Mouse (Mus musculus): ENCODE measurements around the gene Gripap1. TPM values are rescaled to one million over a fixed set of nuclear protein-coding genes. Genes with fewer than 3 reads are reported as not detected.

Gripap1 gene
- polyA plus RNA-seq, 1 experiment from 2014 or later, result 27.3 TPM

- ATAC-seq (ENCODE audit: extremely low read depth, insufficient number of reproducible peaks, low FRiP score, low TSS enrichment), result no peak
- 9% methylated on average over 22 of the region's 22 CpGs for WGBS
These were observed 25.8 kb upstream of the Gripap1 start for GRCm38 (mm10) chrX:7763631-7764393.

GRCm38 (mm10) chrX:7764657-7765280, 24.8 kb upstream of the Gripap1 start:
- 14% methylated on average over 9 of the region's 9 CpGs for WGBS
- peaks cover 22% of the 10 kb centered on the region for H3K4me1 ChIP-seq
- peak overlapping the region; percentile 76 for H3K4me3 ChIP-seq
- no peak for ATAC-seq (ENCODE audit: extremely low read depth, insufficient number of reproducible peaks, low FRiP score, low TSS enrichment)
- H3K27me3 ChIP-seq (replicated peaks), result no peaks in the 10 kb centered on the region
- peak overlapping the region; percentile 73 for H3K27ac ChIP-seq (replicated peaks)
- H3K4me2 ChIP-seq, result peak overlapping the region; percentile 75
- no peaks in the 10 kb centered on the region for H3K9me3 ChIP-seq
- H3K9ac ChIP-seq, result peak overlapping the region; percentile 89
- peaks cover 34% of the 10 kb centered on the region for H3K36me3 ChIP-seq

More at GRCm38 (mm10) chrX:7763631-7764393, 25.8 kb upstream of the Gripap1 start:
- peaks cover 27% of the 10 kb centered on the region for H3K36me3 ChIP-seq
- H3K4me1 ChIP-seq, result peaks cover 22% of the 10 kb centered on the region
- peak overlapping the region; percentile 75 for H3K4me2 ChIP-seq
- peak overlapping the region; percentile 76 for H3K4me3 ChIP-seq
- no peaks in the 10 kb centered on the region for H3K27me3 ChIP-seq (replicated peaks)
- H3K9ac ChIP-seq, result peak overlapping the region; percentile 89
- no peaks in the 10 kb centered on the region for H3K9me3 ChIP-seq
- peak overlapping the region; percentile 84 for H3K27ac ChIP-seq (replicated peaks)

GRCm38 (mm10) chrX:7765281-7765670, 24.3 kb upstream of the Gripap1 start:
- Histone ChIP-seq H3K4me2 (peak overlapping the region; percentile 75), H3K27ac (replicated peaks) (peak overlapping the region; percentile 73), H3K4me3 (peak overlapping the region; percentile 76), H3K9me3 (no peaks in the 10 kb centered on the region), H3K4me1 (peaks cover 22% of the 10 kb centered on the region), H3K36me3 (peaks cover 39% of the 10 kb centered on the region), H3K9ac (peak overlapping the region; percentile 89), H3K27me3 (replicated peaks) (no peaks in the 10 kb centered on the region)
- WGBS, result 16% methylated on average over 13 of the region's 13 CpGs
- ATAC-seq (ENCODE audit: extremely low read depth, insufficient number of reproducible peaks, low FRiP score, low TSS enrichment), result no peak

- peak; percentile 35; the same call in 1 of the 2 replicates for ATAC-seq (ENCODE audit: extremely low read depth, insufficient number of reproducible peaks, low FRiP score, low TSS enrichment)
- 14% methylated on average over 11 of the region's 11 CpGs for WGBS
- H3K9ac ChIP-seq, result peak overlapping the region; percentile 89
These were observed 23.8 kb upstream of the Gripap1 start for GRCm38 (mm10) chrX:7765764-7766163.

GRCm38 (mm10) chrX:7769302-7770017, 20.1 kb upstream of the Gripap1 start:
- no peak overlapping the region for H3K4me3 ChIP-seq
- no peak overlapping the region for H3K27ac ChIP-seq (replicated peaks)
- no peak overlapping the region for H3K9ac ChIP-seq
- peaks cover 18% of the 10 kb centered on the region for H3K4me1 ChIP-seq
- H3K4me2 ChIP-seq, result no peak overlapping the region
- H3K36me3 ChIP-seq, result peaks cover 81% of the 10 kb centered on the region
- no peak for ATAC-seq (ENCODE audit: extremely low read depth, insufficient number of reproducible peaks, low FRiP score, low TSS enrichment)
- WGBS, result 67% methylated on average over 7 of the region's 7 CpGs
- no peaks in the 10 kb centered on the region for H3K9me3 ChIP-seq
- H3K27me3 ChIP-seq (replicated peaks), result no peaks in the 10 kb centered on the region

More at GRCm38 (mm10) chrX:7765764-7766163, 23.8 kb upstream of the Gripap1 start:
- H3K4me1 ChIP-seq, result peaks cover 22% of the 10 kb centered on the region
- H3K4me2 ChIP-seq, result peak overlapping the region; percentile 75
- H3K27ac ChIP-seq (replicated peaks), result peak overlapping the region; percentile 73
- H3K9me3 ChIP-seq, result no peaks in the 10 kb centered on the region
- H3K27me3 ChIP-seq (replicated peaks), result no peaks in the 10 kb centered on the region
- peaks cover 44% of the 10 kb centered on the region for H3K36me3 ChIP-seq
- peak overlapping the region; percentile 76 for H3K4me3 ChIP-seq

GRCm38 (mm10) chrX:7772766-7773165, 16.8 kb upstream of the Gripap1 start:
- Histone ChIP-seq H3K27me3 (replicated peaks) (no peaks in the 10 kb centered on the region), H3K36me3 (peaks cover 66% of the 10 kb centered on the region), H3K4me1 (no peaks in the 10 kb centered on the region), H3K27ac (replicated peaks) (no peak overlapping the region), H3K4me2 (no peak overlapping the region), H3K9ac (no peak overlapping the region), H3K9me3 (no peaks in the 10 kb centered on the region), H3K4me3 (no peak overlapping the region)
- WGBS, result 62% methylated on average over 2 of the region's 2 CpGs
- ATAC-seq (ENCODE audit: extremely low read depth, insufficient number of reproducible peaks, low FRiP score, low TSS enrichment), result no peak

- H3K27me3 ChIP-seq (replicated peaks), result no peaks in the 10 kb centered on the region
- H3K4me3 ChIP-seq, result no peak overlapping the region
- peaks cover 40% of the 10 kb centered on the region for H3K36me3 ChIP-seq
- H3K27ac ChIP-seq (replicated peaks), result no peak overlapping the region
- no peaks in the 10 kb centered on the region for H3K4me1 ChIP-seq
- ATAC-seq (ENCODE audit: extremely low read depth, insufficient number of reproducible peaks, low FRiP score, low TSS enrichment), result no peak
- no peaks in the 10 kb centered on the region for H3K9me3 ChIP-seq
- WGBS, result 72% methylated on average over 9 of the region's 9 CpGs
- H3K4me2 ChIP-seq, result no peak overlapping the region
- no peak overlapping the region for H3K9ac ChIP-seq
These were observed 13.9 kb upstream of the Gripap1 start for GRCm38 (mm10) chrX:7775501-7776205.

- no peak for ATAC-seq (ENCODE audit: extremely low read depth, insufficient number of reproducible peaks, low FRiP score, low TSS enrichment)
- peaks cover 32% of the 10 kb centered on the region for H3K36me3 ChIP-seq
- no peaks in the 10 kb centered on the region for H3K9me3 ChIP-seq
- H3K4me3 ChIP-seq, result no peak overlapping the region
- H3K27ac ChIP-seq (replicated peaks), result no peak overlapping the region
- 46% methylated on average over 8 of the region's 8 CpGs for WGBS
- H3K27me3 ChIP-seq (replicated peaks), result no peaks in the 10 kb centered on the region
- no peaks in the 10 kb centered on the region for H3K4me1 ChIP-seq
- H3K4me2 ChIP-seq, result no peak overlapping the region
- no peak overlapping the region for H3K9ac ChIP-seq
These were observed 13.1 kb upstream of the Gripap1 start for GRCm38 (mm10) chrX:7776329-7777082.

- no peaks in the 10 kb centered on the region for H3K9me3 ChIP-seq
- no peak overlapping the region for H3K27ac ChIP-seq (replicated peaks)
- H3K9ac ChIP-seq, result no peak overlapping the region
- no peak overlapping the region for H3K4me3 ChIP-seq
- no peak overlapping the region for H3K4me2 ChIP-seq
- WGBS, result 61% methylated on average over 7 of the region's 7 CpGs
- no peak; the same call in 1 of the 2 replicates for ATAC-seq (ENCODE audit: extremely low read depth, insufficient number of reproducible peaks, low FRiP score, low TSS enrichment)
- H3K27me3 ChIP-seq (replicated peaks), result no peaks in the 10 kb centered on the region
- H3K36me3 ChIP-seq, result peaks cover 10% of the 10 kb centered on the region
- H3K4me1 ChIP-seq, result no peaks in the 10 kb centered on the region
These were observed 10.9 kb upstream of the Gripap1 start for GRCm38 (mm10) chrX:7778450-7779244.

- Histone ChIP-seq H3K4me1 (no peaks in the 10 kb centered on the region), H3K36me3 (0 out of 2 replicates have a peak, but pooled peaks cover 4% of the 10 kb centered on the region), H3K4me2 (no peak overlapping the region), H3K4me3 (no peak overlapping the region), H3K27me3 (replicated peaks) (no peaks in the 10 kb centered on the region), H3K9me3 (no peaks in the 10 kb centered on the region), H3K9ac (no peak overlapping the region), H3K27ac (replicated peaks) (no peak overlapping the region)
- ATAC-seq (ENCODE audit: extremely low read depth, insufficient number of reproducible peaks, low FRiP score, low TSS enrichment), result no peak
- WGBS, result 9% methylated on average over 3 of the region's 3 CpGs
These were observed 10.3 kb upstream of the Gripap1 start for GRCm38 (mm10) chrX:7779294-7779693.

All from heart, embryonic 13.5 days (tissue).